Mouse (Mus musculus): ENCODE measurements around the gene Dnm3. TPM values are rescaled to one million over a fixed set of nuclear protein-coding genes. Genes with fewer than 3 reads are reported as not detected.

Gene Dnm3
- polyA plus RNA-seq, 1 experiment from 2014 or later = 47.8 TPM

GRCm38 (mm10) chr1:162210529-162210928, 267.3 kb downstream of the Dnm3 start:
- peaks cover 25% of the 10 kb centered on the region for H3K27me3 ChIP-seq
- no peak overlapping the region for H3K4me2 ChIP-seq
- no peaks in the 10 kb centered on the region for H3K9me3 ChIP-seq
- no peak for ATAC-seq (ENCODE audit: low FRiP score)
- 39% methylated on average over 2 of the region's 2 CpGs for WGBS
- no peak overlapping the region for H3K27ac ChIP-seq
- no peak overlapping the region for H3K4me3 ChIP-seq
- H3K4me1 ChIP-seq (replicated peaks) = peaks cover 10% of the 10 kb centered on the region
- H3K36me3 ChIP-seq = no peaks in the 10 kb centered on the region
- no peak overlapping the region for H3K9ac ChIP-seq

- Histone ChIP-seq H3K36me3 (no peaks in the 10 kb centered on the region), H3K27ac (no peak overlapping the region), H3K4me1 (replicated peaks) (peaks cover 10% of the 10 kb centered on the region), H3K4me3 (no peak overlapping the region), H3K9me3 (no peaks in the 10 kb centered on the region), H3K4me2 (peak overlapping the region; percentile 4; the same call in 1 of the 2 replicates), H3K9ac (no peak overlapping the region), H3K27me3 (peaks cover 25% of the 10 kb centered on the region)
- 14% methylated on average over 10 of the region's 10 CpGs for WGBS
- ATAC-seq (ENCODE audit: low FRiP score) = peak; percentile 24; the same call in 1 of the 2 replicates
These were observed 268.2 kb downstream of the Dnm3 start for GRCm38 (mm10) chr1:162209487-162210149.

DNA sequence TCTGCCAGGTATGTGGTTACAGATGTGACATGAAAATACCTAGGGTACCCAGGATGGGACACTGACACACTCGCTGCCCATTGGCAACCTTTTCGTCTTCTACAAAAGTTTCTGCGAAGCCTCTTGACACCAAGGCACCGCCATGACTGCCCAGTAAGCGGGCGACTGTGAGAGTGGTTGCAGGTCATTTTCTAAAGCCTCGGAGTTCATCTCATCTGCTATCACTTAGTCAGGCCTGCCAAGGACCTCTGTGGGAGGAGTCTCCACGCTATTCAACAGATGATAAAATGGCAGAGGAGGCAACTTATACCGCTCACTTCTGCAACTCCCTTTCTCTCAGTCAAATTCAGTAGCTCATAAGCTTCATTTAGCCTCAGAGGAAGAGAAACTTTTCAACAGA, 268.8 kb downstream of the Dnm3 start:
- WGBS = 67% methylated on average over 9 of the region's 9 CpGs
- Histone ChIP-seq H3K9ac (no peak overlapping the region), H3K27me3 (peaks cover 27% of the 10 kb centered on the region), H3K27ac (no peak overlapping the region), H3K36me3 (no peaks in the 10 kb centered on the region), H3K9me3 (no peaks in the 10 kb centered on the region), H3K4me2 (peak overlapping the region; percentile 4; the same call in 1 of the 2 replicates), H3K4me3 (no peak overlapping the region), H3K4me1 (replicated peaks) (peaks cover 10% of the 10 kb centered on the region)
- no peak for ATAC-seq (ENCODE audit: low FRiP score)

GRCm38 (mm10) chr1:162207708-162208043, 270.2 kb downstream of the Dnm3 start:
- 67% methylated on average over 7 of the region's 7 CpGs for WGBS
- Histone ChIP-seq H3K27ac (no peak overlapping the region), H3K9ac (no peak overlapping the region), H3K27me3 (peaks cover 20% of the 10 kb centered on the region), H3K9me3 (no peaks in the 10 kb centered on the region), H3K4me1 (replicated peaks) (peaks cover 16% of the 10 kb centered on the region), H3K4me2 (no peak overlapping the region), H3K36me3 (no peaks in the 10 kb centered on the region), H3K4me3 (no peak overlapping the region)
- no peak for ATAC-seq (ENCODE audit: low FRiP score)

- WGBS = 75% methylated on average over 12 of the region's 12 CpGs
- ATAC-seq (ENCODE audit: low FRiP score) = no peak
- H3K4me2 ChIP-seq = no peak overlapping the region
- peaks cover 17% of the 10 kb centered on the region; the same call in 1 of the 2 replicates for H3K27me3 ChIP-seq
- no peaks in the 10 kb centered on the region for H3K36me3 ChIP-seq
- no peak overlapping the region for H3K4me3 ChIP-seq
- H3K9me3 ChIP-seq = no peaks in the 10 kb centered on the region
- H3K4me1 ChIP-seq (replicated peaks) = peaks cover 16% of the 10 kb centered on the region
- H3K27ac ChIP-seq = no peak overlapping the region
- H3K9ac ChIP-seq = no peak overlapping the region
These were observed 270.7 kb downstream of the Dnm3 start for GRCm38 (mm10) chr1:162206998-162207707.

DNA sequence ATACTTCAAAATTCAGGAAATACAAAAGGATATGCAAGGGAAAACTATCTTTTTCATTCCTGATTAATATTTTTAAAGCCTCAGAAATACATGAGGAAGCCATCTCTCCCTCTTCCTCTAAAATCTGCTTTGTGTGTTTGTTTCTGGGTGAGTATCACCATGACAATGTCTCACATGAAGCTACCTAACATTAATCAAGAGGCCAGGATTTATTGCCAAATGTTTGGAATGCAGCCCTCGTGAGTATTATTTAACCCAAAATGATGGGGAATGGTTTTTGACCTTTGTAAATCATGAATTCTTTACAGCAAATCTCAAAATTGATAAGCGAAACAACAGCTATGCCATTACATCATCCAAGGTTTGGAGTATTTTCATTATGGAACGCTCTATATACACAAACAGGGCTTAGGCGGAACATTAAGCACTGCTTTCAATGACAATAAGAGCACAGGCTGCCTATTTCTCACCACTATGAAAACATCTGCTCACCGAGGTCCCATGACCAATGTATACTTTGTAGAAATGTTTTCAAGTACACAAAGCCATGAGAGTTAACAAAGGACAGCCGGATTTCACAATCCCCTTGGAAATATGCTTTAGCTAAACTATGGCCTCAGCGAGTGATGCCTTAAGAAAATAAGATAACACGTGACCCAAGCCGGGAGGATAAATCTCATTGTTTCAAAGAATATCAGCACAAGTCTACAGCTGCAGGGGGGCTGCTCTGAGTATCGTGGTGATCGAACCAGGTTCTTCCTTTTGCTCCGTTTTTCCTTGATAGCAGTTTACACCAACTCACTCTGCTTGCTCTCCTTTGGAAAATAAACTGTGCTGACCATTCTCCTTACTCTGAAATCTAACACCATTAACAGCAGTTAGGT, 275.1 kb downstream of the Dnm3 start:
- peak; percentile 70; the same call in 1 of the 2 replicates for ATAC-seq (ENCODE audit: low FRiP score)
- Histone ChIP-seq H3K27me3 (0 out of 2 replicates have a peak, but pooled peaks cover 15% of the 10 kb centered on the region), H3K9ac (no peak overlapping the region), H3K9me3 (no peaks in the 10 kb centered on the region), H3K36me3 (no peaks in the 10 kb centered on the region), H3K27ac (peak overlapping the region; percentile 52; the same call in 1 of the 2 replicates), H3K4me1 (replicated peaks) (peaks cover 7% of the 10 kb centered on the region; the same call in 1 of the 2 replicates), H3K4me2 (no peak overlapping the region), H3K4me3 (no peak overlapping the region)
- WGBS = 42% methylated on average over 12 of the region's 12 CpGs

DNA sequence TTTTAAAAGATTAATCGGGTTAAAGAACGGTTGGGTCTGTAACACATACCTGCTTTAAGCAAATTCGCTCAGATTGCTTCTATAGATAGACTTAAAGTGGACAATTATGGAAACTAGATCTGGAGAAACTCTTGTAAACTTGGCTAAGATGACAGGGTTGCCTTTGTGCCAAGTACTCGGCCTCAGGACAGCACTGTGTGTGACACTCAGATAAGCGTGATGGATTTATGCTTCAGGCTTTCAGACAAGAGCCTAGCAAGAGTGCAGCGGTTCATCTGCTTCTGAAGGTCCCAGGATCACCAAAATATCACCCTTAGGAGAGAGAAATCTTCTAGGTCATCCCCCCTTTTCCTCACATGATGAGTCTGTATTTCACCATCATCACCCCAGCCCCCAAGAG, 277.4 kb downstream of the Dnm3 start:
- Histone ChIP-seq H3K4me1 (replicated peaks) (peaks cover 16% of the 10 kb centered on the region), H3K9me3 (no peaks in the 10 kb centered on the region), H3K4me3 (no peak overlapping the region), H3K36me3 (no peaks in the 10 kb centered on the region), H3K4me2 (no peak overlapping the region), H3K9ac (no peak overlapping the region), H3K27me3 (0 out of 2 replicates have a peak, but pooled peaks cover 9% of the 10 kb centered on the region), H3K27ac (no peak overlapping the region)
- no peak for ATAC-seq (ENCODE audit: low FRiP score)
- WGBS = 89% methylated on average over 6 of the region's 6 CpGs

- Histone ChIP-seq H3K36me3 (no peaks in the 10 kb centered on the region), H3K4me2 (no peak overlapping the region), H3K9ac (no peak overlapping the region), H3K9me3 (no peaks in the 10 kb centered on the region), H3K27me3 (0 out of 2 replicates have a peak, but pooled peaks cover 4% of the 10 kb centered on the region), H3K4me1 (replicated peaks) (peaks cover 9% of the 10 kb centered on the region), H3K4me3 (no peak overlapping the region), H3K27ac (peak overlapping the region; percentile 48; the same call in 1 of the 2 replicates)
- WGBS = 51% methylated on average over 9 of the region's 9 CpGs
- ATAC-seq (ENCODE audit: low FRiP score) = peak; percentile 87
These were observed 280.8 kb downstream of the Dnm3 start for GRCm38 (mm10) chr1:162196812-162197680.

DNA sequence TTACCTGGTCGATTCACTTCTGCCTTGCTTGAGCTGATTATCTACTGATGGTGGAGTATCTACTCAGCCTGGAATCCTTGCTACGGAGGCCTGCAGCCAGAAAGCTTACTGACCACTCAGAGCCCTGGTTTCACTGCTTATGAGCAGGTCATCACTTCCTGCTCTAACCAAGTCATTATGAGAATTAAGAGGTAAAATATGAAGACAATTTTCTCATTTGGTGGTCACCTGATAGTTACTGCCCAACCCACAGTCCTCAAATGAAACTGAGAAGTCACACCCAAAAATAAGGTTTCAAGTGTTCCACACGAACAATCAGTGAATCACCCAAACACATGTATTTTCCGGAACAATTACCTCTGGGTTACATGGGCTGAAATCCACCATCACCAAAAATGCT, 289.1 kb downstream of the Dnm3 start:
- 92% methylated on average over 4 of the region's 4 CpGs for WGBS
- H3K9me3 ChIP-seq = no peaks in the 10 kb centered on the region

GRCm38 (mm10) chr1:162187352-162188120, 290.3 kb downstream of the Dnm3 start:
- no peak for ATAC-seq (ENCODE audit: low FRiP score)
- H3K27me3 ChIP-seq = no peaks in the 10 kb centered on the region
- no peaks in the 10 kb centered on the region for H3K36me3 ChIP-seq
- WGBS = 61% methylated on average over 8 of the region's 8 CpGs
- H3K4me1 ChIP-seq (replicated peaks) = peaks cover 34% of the 10 kb centered on the region
- H3K4me2 ChIP-seq = no peak overlapping the region
- H3K9me3 ChIP-seq = no peaks in the 10 kb centered on the region
- peak overlapping the region; percentile 72 for H3K27ac ChIP-seq
- no peak overlapping the region for H3K4me3 ChIP-seq
- H3K9ac ChIP-seq = no peak overlapping the region

More for the DNA sequence above, 289.1 kb downstream of the Dnm3 start:
- no peak overlapping the region for H3K27ac ChIP-seq
- H3K27me3 ChIP-seq = no peaks in the 10 kb centered on the region
- no peaks in the 10 kb centered on the region for H3K36me3 ChIP-seq
- no peak overlapping the region for H3K4me3 ChIP-seq
- no peak overlapping the region for H3K9ac ChIP-seq
- H3K4me1 ChIP-seq (replicated peaks) = peaks cover 24% of the 10 kb centered on the region
- no peak overlapping the region for H3K4me2 ChIP-seq
- no peak for ATAC-seq (ENCODE audit: low FRiP score)
